Mouse (Mus musculus) cerebellum, adult 2 months (tissue): ENCODE measurements around the gene Creg2.

Source experiments
- CTCF ChIP-seq: fragments of 200-500 bp; IDR thresholded peaks from 2 replicates; pipeline ENCODE4 v1.5.1; 2011; ENCODE audit warnings: low read depth, mild to moderate bottlenecking, control low read depth, low read length, moderate library complexity, borderline replicate concordance; ENCODE audit not compliant: insufficient read depth
- POLR2A ChIP-seq: fragments of 200-500 bp; IDR thresholded peaks from 2 replicates; pipeline ENCODE4 v1.6.1; 2011; ENCODE audit warnings: low read length, control low read depth, borderline replicate concordance; ENCODE audit not compliant: insufficient read depth

- TF ChIP-seq CTCF (no peak), POLR2A (no peak)
These were observed 27.5 kb downstream of the Creg2 start for GRCm38 (mm10) chr1:39623729-39624128.
